15 mouse cellular contexts compared by ENCODE assay signal in the genomic region with DNA sequence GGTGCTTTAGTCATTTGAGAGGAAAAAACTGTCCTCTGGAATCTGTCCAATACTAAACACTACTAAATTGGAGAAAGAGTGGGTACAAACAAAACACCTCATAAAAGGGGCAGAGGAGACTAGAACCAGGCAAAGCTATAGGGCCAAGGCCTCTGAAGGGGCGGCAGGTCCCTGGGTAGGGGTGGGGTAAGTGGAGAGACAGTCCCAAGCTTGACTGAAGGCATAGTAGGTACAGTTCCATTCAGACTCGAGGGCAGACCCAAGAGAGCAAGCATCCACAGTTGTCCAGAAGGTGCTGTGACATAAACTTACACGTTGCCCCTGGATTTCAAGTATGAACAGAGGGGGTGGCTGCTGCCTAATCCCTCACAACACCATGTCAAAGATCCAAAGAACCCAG.
DNase-seq lines count a peak whose midpoint lies in the region; ATAC-seq lines count a peak whose summit lies in the region.
"Had no signal": no experiment of that assay in that cellular context is flagged by ENCODE, and none has a peak within 500 bp of the region (broad histone marks: within the 10 kb centered on the region; RNA-seq: fewer than 3 reads in every experiment).

No protein-coding gene starts in this region.

- ATAC-seq in forebrain, embryonic 14.5 days: no peak
- no peak for ATAC-seq in heart, embryonic 16.5 days (replicated peaks; ENCODE audit: extremely low read depth, insufficient read depth, low FRiP score)
- peak; percentile 9; the same call in 1 of the 2 replicates for ATAC-seq in limb, embryonic 11.5 days (ENCODE audit: insufficient number of reproducible peaks, low FRiP score, low TSS enrichment, low read depth)

- DNase-seq in forebrain, embryonic 10.5 days (ENCODE audit: extremely low spot score, low spot score): no peak
- DNase-seq in forebrain, embryonic 14.5 days (ENCODE audit: low spot score): no peak
- DNase-seq in heart, postnatal 10 days: no peak
- peak; percentile 1 for DNase-seq in Muller cell, postnatal 12 days (ENCODE audit: inconsistent ontology term)
- DNase-seq in limb, embryonic 11.5 days (ENCODE audit: low spot score): no peak
- no peak for DNase-seq in gastrocnemius, postnatal 25 days
- DNase-seq in B cell, adult 2 months: no peak
- DNase-seq: kidney, adult 8-10 months; kidney, postnatal 36 days; layer of hippocampus, adult 9-11 months; lung, adult 2 months; lung, postnatal 36 days; thymus, postnatal 14 days had no signal

- no peak overlapping the region for H3K4me3 ChIP-seq in forebrain, embryonic 10.5 days
- H3K4me3 ChIP-seq in forebrain, embryonic 14.5 days (ENCODE audit: low read depth, low read length): no peak overlapping the region
- H3K4me3 ChIP-seq in heart, embryonic 16.5 days (ENCODE audit: low read length): no peak overlapping the region
- no peak overlapping the region for H3K4me3 ChIP-seq in limb, embryonic 11.5 days (ENCODE audit: low read depth, low read length)

- peaks cover 7% of the 10 kb centered on the region; the same call in 1 of the 2 replicates for H3K36me3 ChIP-seq in forebrain, embryonic 10.5 days (replicated peaks)
- H3K36me3 ChIP-seq in forebrain, embryonic 14.5 days (ENCODE audit: control insufficient read depth, insufficient read depth, low read length): no peaks in the 10 kb centered on the region
- peaks cover 5% of the 10 kb centered on the region; the same call in 1 of the 2 replicates for H3K36me3 ChIP-seq in heart, embryonic 16.5 days (ENCODE audit: control insufficient read depth, insufficient read depth)
- H3K36me3 ChIP-seq in limb, embryonic 11.5 days (ENCODE audit: control insufficient read depth, insufficient read depth, low read length): peaks cover 12% of the 10 kb centered on the region; the same call in 1 of the 2 replicates

- no peaks in the 10 kb centered on the region for H3K9me3 ChIP-seq in forebrain, embryonic 10.5 days
- H3K9me3 ChIP-seq in forebrain, embryonic 14.5 days (replicated peaks; ENCODE audit: control insufficient read depth, low read length): no peaks in the 10 kb centered on the region
- H3K9me3 ChIP-seq in heart, embryonic 16.5 days (replicated peaks; ENCODE audit: control insufficient read depth, low read length): no peaks in the 10 kb centered on the region
- H3K9me3 ChIP-seq in limb, embryonic 11.5 days (ENCODE audit: control insufficient read depth, low read length): no peaks in the 10 kb centered on the region; the same call in 1 of the 2 replicates

- H3K4me2 ChIP-seq in forebrain, embryonic 14.5 days (ENCODE audit: low read length): no peak overlapping the region
- H3K4me2 ChIP-seq in heart, embryonic 16.5 days (ENCODE audit: low read depth, low read length): no peak overlapping the region
- H3K4me2 ChIP-seq in limb, embryonic 11.5 days (ENCODE audit: low read depth, severe bottlenecking): no peak overlapping the region
- H3K4me2 ChIP-seq: liver, embryonic 11.5 days had no signal

- WGBS in forebrain, embryonic 10.5 days: 77% methylated on average over 3 of the region's 3 CpGs
- 59% methylated on average over 3 of the region's 3 CpGs for WGBS in forebrain, embryonic 14.5 days
- WGBS in heart, embryonic 16.5 days: 70% methylated on average over 3 of the region's 3 CpGs
- 79% methylated on average over 3 of the region's 3 CpGs for WGBS in limb, embryonic 11.5 days

- H3K4me1 ChIP-seq in forebrain, embryonic 10.5 days: peaks cover 13% of the 10 kb centered on the region
- H3K4me1 ChIP-seq in forebrain, embryonic 14.5 days (ENCODE audit: control insufficient read depth, insufficient read depth, low read length): no peaks in the 10 kb centered on the region
- H3K4me1 ChIP-seq in heart, embryonic 16.5 days (ENCODE audit: control insufficient read depth, insufficient read depth, low read length): peaks cover 3% of the 10 kb centered on the region
- H3K4me1 ChIP-seq in limb, embryonic 11.5 days (ENCODE audit: control insufficient read depth, insufficient read depth, low read length): peaks cover 7% of the 10 kb centered on the region; the same call in 1 of the 2 replicates

- no peak overlapping the region for H3K9ac ChIP-seq in forebrain, embryonic 14.5 days (ENCODE audit: low read length)
- H3K9ac ChIP-seq in heart, embryonic 16.5 days (ENCODE audit: low read length): no peak overlapping the region
- H3K9ac ChIP-seq in limb, embryonic 11.5 days (ENCODE audit: low read length): no peak overlapping the region

- intact Hi-C loops in heart, postnatal 10 days (cut with DNase I): no loop called here

- peak overlapping the region; percentile 16; the same call in 1 of the 2 replicates for H3K27ac ChIP-seq in forebrain, embryonic 10.5 days
- no peak overlapping the region for H3K27ac ChIP-seq in forebrain, embryonic 14.5 days (ENCODE audit: low read depth, low read length)
- H3K27ac ChIP-seq in heart, embryonic 16.5 days (ENCODE audit: low read length): peak overlapping the region; percentile 5
- H3K27ac ChIP-seq in limb, embryonic 11.5 days (replicated peaks; ENCODE audit: low read depth, low read length): peak overlapping the region; percentile 68

- no peaks in the 10 kb centered on the region for H3K27me3 ChIP-seq in forebrain, embryonic 10.5 days (ENCODE audit: poor library complexity, severe bottlenecking)
- H3K27me3 ChIP-seq in forebrain, embryonic 14.5 days (replicated peaks; ENCODE audit: control insufficient read depth, insufficient read depth, low read length): no peaks in the 10 kb centered on the region
- no peaks in the 10 kb centered on the region for H3K27me3 ChIP-seq in heart, embryonic 16.5 days (ENCODE audit: control insufficient read depth, insufficient read depth, low read length)
- no peaks in the 10 kb centered on the region for H3K27me3 ChIP-seq in limb, embryonic 11.5 days (ENCODE audit: control insufficient read depth, insufficient read depth, low read length)
